Mouse (Mus musculus) embryonic facial prominence, embryonic 10.5 days (tissue): ENCODE measurements around the gene Fbxo36. TPM values are rescaled to one million over a fixed set of nuclear protein-coding genes. Genes with fewer than 3 reads are reported as not detected.

Experiments used
- DNase-seq: peaks from one replicate; pipeline ENCODE4 v3.0.0-alpha.2; 2017; ENCODE audit warnings: low spot score
- H3K27ac ChIP-seq: fragments of 300-500 bp; sonication (generic); replicated peaks from 2 replicates; pipeline ENCODE4 v1.5.1; 2016; ENCODE audit warnings: mild to moderate bottlenecking
- H3K27me3 ChIP-seq: fragments of 300-500 bp; sonication (generic); replicated peaks from 2 replicates; pipeline ENCODE4 v1.6.1; 2016; ENCODE audit warnings: low read depth, mild to moderate bottlenecking; ENCODE audit not compliant: poor library complexity, severe bottlenecking
- H3K36me3 ChIP-seq: fragments of 300-500 bp; sonication (generic); replicated peaks from 2 replicates; pipeline ENCODE4 v1.6.1; 2016; ENCODE audit warnings: mild to moderate bottlenecking, moderate library complexity
- H3K4me1 ChIP-seq: fragments of 300-500 bp; sonication (generic); 2 replicates; pipeline ENCODE4 v1.6.1; 2016
- H3K4me3 ChIP-seq: fragments of 300-500 bp; sonication (generic); 2 replicates; pipeline ENCODE4 v1.5.1; 2016; ENCODE audit warnings: mild to moderate bottlenecking, moderate library complexity
- H3K9me3 ChIP-seq: fragments of 300-500 bp; sonication (generic); 2 replicates; pipeline ENCODE4 v1.6.1; 2016; ENCODE audit warnings: mild to moderate bottlenecking
- WGBS: fragments of 180-500 bp; shearing (Covaris S2); methylation state at CpG from one replicate; pipeline ENCODE4 v1.1.7; 2016; 5-methylcytosine and 5-hydroxymethylcytosine counted together
- polyA plus RNA-seq: library from polyadenylated mRNA; unstranded; fragments of >200 nt; fragmentation: Nextera tagmentation; extraction: Ambion mirVana; gene quantifications from 2 replicates; pipeline ENCODE4 v1.2.1, GENCODE M21; 2016

Fbxo36 gene
- polyA plus RNA-seq, 1 experiment from 2014 or later: 9.5 TPM

- H3K36me3 ChIP-seq: no peaks in the 10 kb centered on the region
- no peak for DNase-seq
- WGBS: 57% methylated on average over 1 of the region's 1 CpGs
- H3K4me3 ChIP-seq: no peak overlapping the region
- no peaks in the 10 kb centered on the region for H3K9me3 ChIP-seq
- no peaks in the 10 kb centered on the region for H3K27me3 ChIP-seq
- H3K27ac ChIP-seq: no peak overlapping the region
- peaks cover 8% of the 10 kb centered on the region; the same call in 1 of the 2 replicates for H3K4me1 ChIP-seq
These were observed 21.6 kb downstream of the Fbxo36 start for GRCm38 (mm10) chr1:84861255-84861630.

GRCm38 (mm10) chr1:84864645-84865044 lies 25.0 kb downstream of the Fbxo36 start:
- 27% methylated on average over 2 of the region's 2 CpGs for whole genome bisulfite sequencing
- Histone ChIP-seq H3K27me3 (no peaks in the 10 kb centered on the region), H3K9me3 (no peaks in the 10 kb centered on the region), H3K27ac (no peak overlapping the region), H3K4me1 (peaks cover 17% of the 10 kb centered on the region), H3K36me3 (no peaks in the 10 kb centered on the region), H3K4me3 (no peak overlapping the region)
- no peak for DNase-seq

GRCm38 (mm10) chr1:84866231-84866630 lies 26.6 kb downstream of the Fbxo36 start:
- DNase-seq: no peak
- Histone ChIP-seq H3K27ac (no peak overlapping the region), H3K27me3 (no peaks in the 10 kb centered on the region), H3K36me3 (no peaks in the 10 kb centered on the region), H3K9me3 (no peaks in the 10 kb centered on the region), H3K4me3 (no peak overlapping the region), H3K4me1 (peaks cover 17% of the 10 kb centered on the region)
- WGBS: 90% methylated on average over 6 of the region's 6 CpGs

- Histone ChIP-seq H3K9me3 (no peaks in the 10 kb centered on the region), H3K36me3 (no peaks in the 10 kb centered on the region), H3K4me1 (peaks cover 20% of the 10 kb centered on the region), H3K27me3 (no peaks in the 10 kb centered on the region), H3K4me3 (no peak overlapping the region), H3K27ac (no peak overlapping the region)
- DNase-seq: no peak
- 94% methylated on average over 3 of the region's 3 CpGs for WGBS
These were observed 27.1 kb downstream of the Fbxo36 start for GRCm38 (mm10) chr1:84866706-84867230.

- Histone ChIP-seq H3K36me3 (no peaks in the 10 kb centered on the region), H3K27ac (no peak overlapping the region), H3K4me1 (peaks cover 26% of the 10 kb centered on the region), H3K9me3 (no peaks in the 10 kb centered on the region), H3K4me3 (no peak overlapping the region), H3K27me3 (no peaks in the 10 kb centered on the region)
- DNase-seq: no peak
These were observed 28.7 kb downstream of the Fbxo36 start for GRCm38 (mm10) chr1:84868311-84868710.

- Histone ChIP-seq H3K9me3 (no peaks in the 10 kb centered on the region), H3K27me3 (no peaks in the 10 kb centered on the region), H3K27ac (no peak overlapping the region), H3K36me3 (no peaks in the 10 kb centered on the region), H3K4me3 (no peak overlapping the region), H3K4me1 (peaks cover 26% of the 10 kb centered on the region)
- DNase-seq: no peak
- WGBS: 73% methylated on average over 4 of the region's 4 CpGs
These were observed 29.2 kb downstream of the Fbxo36 start for GRCm38 (mm10) chr1:84868841-84869240.

- WGBS: 45% methylated on average over 7 of the region's 7 CpGs
- Histone ChIP-seq H3K36me3 (no peaks in the 10 kb centered on the region), H3K4me1 (peaks cover 21% of the 10 kb centered on the region)
These were observed 29.9 kb downstream of the Fbxo36 start for GRCm38 (mm10) chr1:84869498-84869897.

GRCm38 (mm10) chr1:84871131-84871530 lies 31.5 kb downstream of the Fbxo36 start:
- 62% methylated on average over 6 of the region's 6 CpGs for WGBS
- DNase-seq: no peak

More at GRCm38 (mm10) chr1:84869498-84869897, 29.9 kb downstream of the Fbxo36 start:
- DNase-seq: no peak
- H3K27ac ChIP-seq: no peak overlapping the region
- H3K9me3 ChIP-seq: no peaks in the 10 kb centered on the region
- no peaks in the 10 kb centered on the region for H3K27me3 ChIP-seq
- no peak overlapping the region for H3K4me3 ChIP-seq

GRCm38 (mm10) chr1:84872105-84872504 lies 32.5 kb downstream of the Fbxo36 start:
- DNase-seq: no peak
- H3K27ac ChIP-seq: no peak overlapping the region
- H3K36me3 ChIP-seq: no peaks in the 10 kb centered on the region
- H3K4me3 ChIP-seq: no peak overlapping the region
- 15% methylated on average over 3 of the region's 3 CpGs for WGBS
- no peaks in the 10 kb centered on the region for H3K27me3 ChIP-seq
- peaks cover 18% of the 10 kb centered on the region for H3K4me1 ChIP-seq
- H3K9me3 ChIP-seq: no peaks in the 10 kb centered on the region

More at GRCm38 (mm10) chr1:84871131-84871530, 31.5 kb downstream of the Fbxo36 start:
- H3K27me3 ChIP-seq: no peaks in the 10 kb centered on the region
- no peaks in the 10 kb centered on the region for H3K9me3 ChIP-seq
- no peak overlapping the region for H3K27ac ChIP-seq
- H3K4me3 ChIP-seq: no peak overlapping the region
- H3K4me1 ChIP-seq: peaks cover 18% of the 10 kb centered on the region
- no peaks in the 10 kb centered on the region for H3K36me3 ChIP-seq

GRCm38 (mm10) chr1:84872939-84873338 lies 33.3 kb downstream of the Fbxo36 start:
- WGBS: 47% methylated on average over 4 of the region's 4 CpGs
- no peak for DNase-seq
- Histone ChIP-seq H3K4me3 (no peak overlapping the region), H3K36me3 (no peaks in the 10 kb centered on the region), H3K27ac (no peak overlapping the region), H3K27me3 (no peaks in the 10 kb centered on the region), H3K9me3 (no peaks in the 10 kb centered on the region), H3K4me1 (peaks cover 18% of the 10 kb centered on the region)

GRCm38 (mm10) chr1:84877590-84877989 lies 37.9 kb downstream of the Fbxo36 start:
- no peaks in the 10 kb centered on the region for H3K27me3 ChIP-seq
- no peak overlapping the region for H3K4me3 ChIP-seq
- no peak for DNase-seq
- H3K4me1 ChIP-seq: peaks cover 11% of the 10 kb centered on the region
- no peak overlapping the region for H3K27ac ChIP-seq
- no peaks in the 10 kb centered on the region for H3K9me3 ChIP-seq
- WGBS: 87% methylated on average over 2 of the region's 2 CpGs
- H3K36me3 ChIP-seq: no peaks in the 10 kb centered on the region

GRCm38 (mm10) chr1:84879571-84880120 lies 40.0 kb downstream of the Fbxo36 start:
- no peaks in the 10 kb centered on the region for H3K27me3 ChIP-seq
- H3K36me3 ChIP-seq: no peaks in the 10 kb centered on the region
- H3K9me3 ChIP-seq: no peaks in the 10 kb centered on the region
- no peak for DNase-seq
- H3K27ac ChIP-seq: no peak overlapping the region
- 94% methylated on average over 8 of the region's 8 CpGs for WGBS
- peaks cover 11% of the 10 kb centered on the region for H3K4me1 ChIP-seq
- H3K4me3 ChIP-seq: no peak overlapping the region

- WGBS: 64% methylated on average over 11 of the region's 11 CpGs
- peaks cover 11% of the 10 kb centered on the region for H3K4me1 ChIP-seq
- DNase-seq: no peak
- no peaks in the 10 kb centered on the region for H3K36me3 ChIP-seq
- no peak overlapping the region for H3K4me3 ChIP-seq
- H3K9me3 ChIP-seq: no peaks in the 10 kb centered on the region
- H3K27me3 ChIP-seq: no peaks in the 10 kb centered on the region
- no peak overlapping the region for H3K27ac ChIP-seq
These were observed 41.8 kb downstream of the Fbxo36 start for GRCm38 (mm10) chr1:84881248-84882065.
